Mouse (Mus musculus) kidney, embryonic 14.5 days (tissue): ENCODE measurements around the gene Nfkb1. TPM values are rescaled to one million over a fixed set of nuclear protein-coding genes. Genes with fewer than 3 reads are reported as not detected.

Source experiments
- ATAC-seq: fragments of 200-750 bp; cut with Nextera tagmentation; 2 replicates; pipeline ENCODE4 v1.8.0; 2017; ENCODE audit warnings: moderate number of reproducible peaks, mild to moderate bottlenecking, moderate TSS enrichment, moderate library complexity; ENCODE audit not compliant: low FRiP score, low TSS enrichment
- H3K27ac ChIP-seq: fragments of 300-500 bp; sonication (generic); 2 replicates; pipeline ENCODE4 v1.5.1; 2014; ENCODE audit warnings: low read depth, mild to moderate bottlenecking, low read length, moderate library complexity, mixed read lengths
- H3K27me3 ChIP-seq: fragments of 300-500 bp; sonication (generic); 2 replicates; pipeline ENCODE4 v1.6.1; 2014; ENCODE audit warnings: mild to moderate bottlenecking, low read length; ENCODE audit not compliant: control insufficient read depth, insufficient read depth
- H3K36me3 ChIP-seq: fragments of 300-500 bp; sonication (generic); 2 replicates; pipeline ENCODE4 v1.6.1; 2014; ENCODE audit warnings: low read length, mixed read lengths; ENCODE audit not compliant: control insufficient read depth, insufficient read depth
- H3K4me1 ChIP-seq: fragments of 300-500 bp; sonication (generic); 2 replicates; pipeline ENCODE4 v1.6.1; 2014; ENCODE audit warnings: low read length, mixed read lengths; ENCODE audit not compliant: control insufficient read depth, insufficient read depth
- H3K4me2 ChIP-seq: fragments of 300-500 bp; sonication (generic); replicated peaks from 2 replicates; pipeline ENCODE4 v1.6.1; 2014; ENCODE audit warnings: low read depth, mild to moderate bottlenecking, low read length
- H3K4me3 ChIP-seq: fragments of 300-500 bp; sonication (generic); 2 replicates; pipeline ENCODE4 v1.5.1; 2014; ENCODE audit warnings: mild to moderate bottlenecking, low read length
- H3K9ac ChIP-seq: fragments of 300-500 bp; sonication (generic); 2 replicates; pipeline ENCODE4 v1.6.1; 2014; ENCODE audit warnings: low read depth, mild to moderate bottlenecking, low read length, moderate library complexity
- H3K9me3 ChIP-seq: fragments of 300-500 bp; sonication (generic); 2 replicates; pipeline ENCODE4 v1.6.1; 2016; ENCODE audit warnings: low read length; ENCODE audit not compliant: control insufficient read depth
- WGBS: fragments of 180-500 bp; shearing (Covaris S2); extraction: QIAGEN DNeasy Blood & Tissue Kit; methylation state at CpG from one replicate; pipeline ENCODE4 v1.1.7; 2014; 5-methylcytosine and 5-hydroxymethylcytosine counted together
- polyA plus RNA-seq: library from polyadenylated mRNA; unstranded; fragments of >200 nt; fragmentation: Nextera tagmentation; extraction: Ambion mirVana; gene quantifications from 2 replicates; pipeline ENCODE4 v1.2.1, GENCODE M21; 2014

The Nfkb1 gene
- polyA plus RNA-seq, 1 experiment from 2014 or later, result 25.1 TPM

- no peak for ATAC-seq
- Histone ChIP-seq H3K9ac (no peak overlapping the region), H3K9me3 (no peaks in the 10 kb centered on the region), H3K4me1 (no peaks in the 10 kb centered on the region), H3K36me3 (no peaks in the 10 kb centered on the region), H3K27ac (no peak overlapping the region), H3K4me3 (no peak overlapping the region), H3K27me3 (no peaks in the 10 kb centered on the region), H3K4me2 (no peak overlapping the region)
- 87% methylated on average over 3 of the region's 3 CpGs for WGBS
Observed at GRCm38 (mm10) chr3:135634275-135634674, 57.1 kb downstream of the Nfkb1 start.

GRCm38 (mm10) chr3:135631856-135632255 lies 59.5 kb downstream of the Nfkb1 start:
- H3K4me3 ChIP-seq, result no peak overlapping the region
- H3K27me3 ChIP-seq, result no peaks in the 10 kb centered on the region
- H3K4me2 ChIP-seq, result no peak overlapping the region
- no peaks in the 10 kb centered on the region for H3K36me3 ChIP-seq
- no peak for ATAC-seq
- H3K27ac ChIP-seq, result no peak overlapping the region
- H3K4me1 ChIP-seq, result 0 out of 2 replicates have a peak, but pooled peaks cover 4% of the 10 kb centered on the region
- H3K9ac ChIP-seq, result no peak overlapping the region
- 42% methylated on average over 4 of the region's 4 CpGs for WGBS
- H3K9me3 ChIP-seq, result no peaks in the 10 kb centered on the region

DNA sequence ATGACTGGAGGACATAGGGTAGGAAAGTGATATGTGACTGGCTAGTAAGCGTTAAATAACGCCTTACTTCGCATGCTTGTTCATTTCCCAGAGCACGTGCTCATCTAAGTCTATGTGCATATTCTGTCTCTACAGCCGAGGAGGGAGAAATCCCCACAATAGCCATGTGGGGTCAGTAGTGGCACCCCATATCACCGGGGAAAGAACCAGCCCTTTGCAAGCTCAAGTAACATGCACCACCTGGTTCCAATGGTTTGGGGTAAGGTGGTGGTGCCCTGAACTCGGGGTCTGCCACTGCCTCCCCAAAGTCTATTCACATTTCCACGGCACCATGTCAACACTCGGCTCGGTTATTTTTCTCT lies 60.3 kb downstream of the Nfkb1 start:
- WGBS, result 70% methylated on average over 10 of the region's 10 CpGs
- ATAC-seq, result no peak

GRCm38 (mm10) chr3:135630430-135631095 lies 60.8 kb downstream of the Nfkb1 start:
- no peak for ATAC-seq
- Histone ChIP-seq H3K9ac (no peak overlapping the region), H3K4me1 (0 out of 2 replicates have a peak, but pooled peaks cover 4% of the 10 kb centered on the region), H3K9me3 (no peaks in the 10 kb centered on the region), H3K27me3 (no peaks in the 10 kb centered on the region), H3K4me2 (no peak overlapping the region), H3K27ac (no peak overlapping the region), H3K4me3 (no peak overlapping the region), H3K36me3 (peaks cover 6% of the 10 kb centered on the region; the same call in 1 of the 2 replicates)
- 82% methylated on average over 21 of the region's 21 CpGs for WGBS

More for the DNA sequence above, 60.3 kb downstream of the Nfkb1 start:
- H3K27me3 ChIP-seq, result no peaks in the 10 kb centered on the region
- peaks cover 6% of the 10 kb centered on the region; the same call in 1 of the 2 replicates for H3K36me3 ChIP-seq
- no peak overlapping the region for H3K4me3 ChIP-seq
- H3K27ac ChIP-seq, result no peak overlapping the region
- no peak overlapping the region for H3K9ac ChIP-seq
- H3K4me2 ChIP-seq, result no peak overlapping the region
- 0 out of 2 replicates have a peak, but pooled peaks cover 4% of the 10 kb centered on the region for H3K4me1 ChIP-seq
- H3K9me3 ChIP-seq, result no peaks in the 10 kb centered on the region

GRCm38 (mm10) chr3:135629830-135630355 lies 61.5 kb downstream of the Nfkb1 start:
- H3K27me3 ChIP-seq, result no peaks in the 10 kb centered on the region
- H3K36me3 ChIP-seq, result peaks cover 9% of the 10 kb centered on the region; the same call in 1 of the 2 replicates
- no peak overlapping the region for H3K27ac ChIP-seq
- H3K4me1 ChIP-seq, result 0 out of 2 replicates have a peak, but pooled peaks cover 4% of the 10 kb centered on the region
- no peak overlapping the region for H3K9ac ChIP-seq
- WGBS, result 92% methylated on average over 4 of the region's 4 CpGs
- no peak for ATAC-seq
- no peaks in the 10 kb centered on the region for H3K9me3 ChIP-seq
- no peak overlapping the region for H3K4me3 ChIP-seq
- no peak overlapping the region for H3K4me2 ChIP-seq

DNA sequence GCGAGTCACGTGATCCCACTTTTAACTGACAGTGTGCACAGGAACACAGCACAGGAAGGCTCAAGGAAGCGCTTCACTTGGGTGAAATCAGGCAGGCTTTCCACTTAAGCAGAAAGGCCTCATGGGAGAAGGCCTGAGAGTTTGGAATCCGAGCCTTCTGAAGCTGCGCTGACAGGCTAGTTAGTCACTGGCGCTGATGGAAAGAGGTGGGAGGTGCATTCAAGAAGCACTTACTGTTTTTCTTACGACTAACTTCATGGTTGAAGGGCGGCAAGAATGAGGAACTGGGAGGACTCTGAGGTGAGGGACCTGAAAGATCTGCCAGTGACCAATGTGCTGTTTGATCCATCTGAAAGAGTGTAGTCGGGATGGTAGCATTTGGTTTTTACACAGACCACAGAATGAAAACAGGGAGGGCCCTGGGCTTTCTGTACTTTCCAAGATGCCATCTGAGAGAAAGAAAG lies 62.6 kb downstream of the Nfkb1 start:
- no peaks in the 10 kb centered on the region for H3K27me3 ChIP-seq
- H3K27ac ChIP-seq, result peak overlapping the region; percentile 70; the same call in 1 of the 2 replicates
- no peak overlapping the region for H3K9ac ChIP-seq
- ATAC-seq, result peak; percentile 79; the same call in 1 of the 2 replicates
- H3K4me3 ChIP-seq, result no peak overlapping the region
- WGBS, result 27% methylated on average over 9 of the region's 9 CpGs
- H3K4me2 ChIP-seq, result no peak overlapping the region
- H3K9me3 ChIP-seq, result no peaks in the 10 kb centered on the region
- H3K4me1 ChIP-seq, result 0 out of 2 replicates have a peak, but pooled peaks cover 4% of the 10 kb centered on the region
- peaks cover 9% of the 10 kb centered on the region; the same call in 1 of the 2 replicates for H3K36me3 ChIP-seq

GRCm38 (mm10) chr3:135628000-135628705 lies 63.2 kb downstream of the Nfkb1 start:
- Histone ChIP-seq H3K27ac (peak overlapping the region; percentile 70; the same call in 1 of the 2 replicates), H3K4me2 (no peak overlapping the region), H3K4me1 (0 out of 2 replicates have a peak, but pooled peaks cover 4% of the 10 kb centered on the region), H3K4me3 (no peak overlapping the region), H3K9me3 (no peaks in the 10 kb centered on the region), H3K9ac (no peak overlapping the region), H3K27me3 (no peaks in the 10 kb centered on the region), H3K36me3 (peaks cover 9% of the 10 kb centered on the region; the same call in 1 of the 2 replicates)
- no peak for ATAC-seq
- 79% methylated on average over 9 of the region's 9 CpGs for WGBS

DNA sequence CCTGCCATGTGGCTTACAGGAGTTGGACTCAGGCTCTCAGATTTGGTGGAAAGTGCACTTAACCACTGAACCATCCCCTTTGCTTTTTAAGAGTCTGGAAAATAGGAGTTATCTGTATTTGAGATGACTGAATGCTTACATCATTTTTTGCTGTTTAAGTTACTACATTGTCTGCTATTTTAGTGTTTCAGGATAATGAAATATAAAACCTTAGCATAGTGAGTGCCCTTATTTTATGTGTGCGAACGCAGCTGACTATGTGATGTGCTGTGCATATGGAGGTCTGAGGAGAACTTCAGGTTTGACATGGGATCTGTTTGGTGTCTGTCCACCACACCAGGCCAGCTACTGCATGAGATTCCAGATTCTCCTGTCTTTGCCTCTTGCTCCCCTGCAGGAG lies 66.1 kb downstream of the Nfkb1 start:
- H3K4me1 ChIP-seq, result 0 out of 2 replicates have a peak, but pooled peaks cover 4% of the 10 kb centered on the region
- H3K27ac ChIP-seq, result no peak overlapping the region
- H3K4me3 ChIP-seq, result no peak overlapping the region
- ATAC-seq, result no peak
- peaks cover 9% of the 10 kb centered on the region; the same call in 1 of the 2 replicates for H3K36me3 ChIP-seq
- H3K27me3 ChIP-seq, result no peaks in the 10 kb centered on the region
- H3K9ac ChIP-seq, result no peak overlapping the region
- H3K4me2 ChIP-seq, result no peak overlapping the region
- 94% methylated on average over 2 of the region's 2 CpGs for WGBS
- no peaks in the 10 kb centered on the region for H3K9me3 ChIP-seq
